In the genomic region with DNA sequence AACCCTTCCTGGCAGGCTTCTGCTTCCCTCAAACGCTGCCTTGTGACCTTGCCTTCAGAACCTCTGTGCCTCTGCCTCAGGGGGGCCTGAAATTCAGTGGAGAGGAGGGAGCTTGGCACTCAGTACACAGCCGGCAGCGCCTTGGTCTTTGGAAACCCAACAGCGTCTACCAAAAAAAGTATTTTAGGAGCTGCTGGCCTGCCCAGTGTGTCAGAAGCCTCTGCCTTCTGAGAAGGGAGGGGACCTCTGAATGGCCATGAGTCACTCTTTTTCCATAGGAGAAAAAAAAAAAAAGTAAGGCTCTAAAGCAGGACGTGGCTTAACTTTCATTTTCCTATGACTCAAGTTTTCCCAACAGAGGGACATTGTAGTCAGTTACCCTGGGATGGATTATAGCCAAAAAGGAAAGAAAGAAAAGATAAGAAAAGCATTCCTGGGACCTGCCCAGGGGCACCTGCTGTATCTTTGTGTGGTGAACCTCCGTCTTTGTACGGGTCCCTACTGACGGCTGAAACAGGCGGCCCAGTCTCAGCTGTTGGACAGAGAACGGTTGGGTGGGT, we compare ENCODE assay signal across 8 mouse cellular contexts.
DNase-seq lines count a peak whose midpoint lies in the region; ATAC-seq and TF ChIP-seq lines count a peak whose summit lies in the region.

No protein-coding gene starts in this region.

- peaks cover 40% of the 10 kb centered on the region for H3K36me3 ChIP-seq in neural tube, embryonic 15.5 days
- H3K36me3 ChIP-seq in stomach, embryonic 16.5 days (ENCODE audit: control insufficient read depth, insufficient read depth, low read length): no peaks in the 10 kb centered on the region

- H3K9me3 ChIP-seq in neural tube, embryonic 15.5 days (replicated peaks): no peaks in the 10 kb centered on the region
- no peaks in the 10 kb centered on the region for H3K9me3 ChIP-seq in stomach, embryonic 16.5 days (replicated peaks; ENCODE audit: control insufficient read depth, low read length)

- no peak overlapping the region for H3K4me2 ChIP-seq in neural tube, embryonic 15.5 days
- H3K4me2 ChIP-seq in stomach, embryonic 16.5 days (ENCODE audit: low read depth, low read length): no peak overlapping the region

- no peak for TF ChIP-seq POLR2A in embryonic fibroblast, embryonic 13.5 days (IDR thresholded peaks at IDR 0.05; ENCODE audit: low read depth, low read length)

- no peaks in the 10 kb centered on the region for H3K27me3 ChIP-seq in neural tube, embryonic 15.5 days (replicated peaks)
- H3K27me3 ChIP-seq in stomach, embryonic 16.5 days (ENCODE audit: control insufficient read depth, insufficient read depth, low read length): no peaks in the 10 kb centered on the region

- no peak for ATAC-seq in neural tube, embryonic 15.5 days (ENCODE audit: low FRiP score)
- peak; percentile 84 for ATAC-seq in stomach, embryonic 16.5 days (ENCODE audit: insufficient read depth, low FRiP score)

- H3K4me3 ChIP-seq in neural tube, embryonic 15.5 days (replicated peaks): no peak overlapping the region
- H3K4me3 ChIP-seq in embryonic fibroblast, embryonic 13.5 days (ENCODE audit: insufficient read depth, low read length): no peak overlapping the region
- H3K4me3 ChIP-seq in stomach, embryonic 16.5 days (replicated peaks; ENCODE audit: low read length): no peak overlapping the region

- no peak for TF ChIP-seq CTCF in embryonic fibroblast, embryonic 13.5 days (IDR thresholded peaks at IDR 0.05; ENCODE audit: borderline replicate concordance, insufficient read depth, low read length)

- DNase-seq in neural tube, embryonic 10.5 days (ENCODE audit: extremely low spot score, low spot score): no peak
- DNase-seq in heart, postnatal 4 days: peak; percentile 67
- no peak for DNase-seq in thymus, postnatal 14 days
- DNase-seq in layer of hippocampus, adult 9-11 months: no peak
- DNase-seq in layer of hippocampus, postnatal 36 days: no peak

- no peak overlapping the region for H3K9ac ChIP-seq in neural tube, embryonic 15.5 days (replicated peaks)
- peak overlapping the region; percentile 60 for H3K9ac ChIP-seq in stomach, embryonic 16.5 days (ENCODE audit: low read length)

- peaks cover 15% of the 10 kb centered on the region for H3K4me1 ChIP-seq in neural tube, embryonic 15.5 days
- H3K4me1 ChIP-seq in embryonic fibroblast, embryonic 13.5 days (ENCODE audit: control insufficient read depth, insufficient read depth, low read length): peaks cover 8% of the 10 kb centered on the region
- H3K4me1 ChIP-seq in stomach, embryonic 16.5 days (ENCODE audit: control insufficient read depth, insufficient read depth, low read length): peaks cover 10% of the 10 kb centered on the region; the same call in 1 of the 2 replicates

- WGBS in neural tube, embryonic 15.5 days: 60% methylated on average over 10 of the region's 10 CpGs
- WGBS in stomach, embryonic 16.5 days: 47% methylated on average over 10 of the region's 10 CpGs

- 0 out of 2 replicates have a peak overlapping the region, but pooled peaks have one; percentile 13 for H3K27ac ChIP-seq in neural tube, embryonic 15.5 days (replicated peaks)
- peak overlapping the region; percentile 83 for H3K27ac ChIP-seq in embryonic fibroblast, embryonic 13.5 days (ENCODE audit: insufficient read depth, low read length)
- H3K27ac ChIP-seq in stomach, embryonic 16.5 days (ENCODE audit: low read length): peak overlapping the region; percentile 94

Comparison
In these comparisons a context has a peak if more than half of its experiments do, and no peak if none do; other contexts are left out.
1. H3K27ac ChIP-seq: peak in every context shown above with its lines; median percentile 94 in stomach, embryonic 16.5 days; 83 in embryonic fibroblast, embryonic 13.5 days; 13 in neural tube, embryonic 15.5 days.